Mouse (Mus musculus) heart, adult 8-10 months (tissue): ENCODE measurements around the gene Hnrnph1. TPM values are rescaled to one million over a fixed set of nuclear protein-coding genes. Genes with fewer than 3 reads are reported as not detected.

Experiments used
- DNase-seq: peaks from one replicate; pipeline ENCODE4 v3.0.0; 2022; ENCODE audit warnings: low spot score
- microRNA-seq: library from miRNA; unstranded; fragments of <30 nt; microRNA quantifications from one replicate; pipeline ENCODE4 v1.2.0, GENCODE M21; 2022
- total RNA-seq, 4 experiments: library from RNA; stranded (reverse); gene quantifications; 2 replicates each; pipeline ENCODE4 v1.2.4; 2022

Hnrnph1 gene
- total RNA-seq, 4 experiments from 2014 or later: 90.8 to 111 (median 97.3) TPM

DNA sequence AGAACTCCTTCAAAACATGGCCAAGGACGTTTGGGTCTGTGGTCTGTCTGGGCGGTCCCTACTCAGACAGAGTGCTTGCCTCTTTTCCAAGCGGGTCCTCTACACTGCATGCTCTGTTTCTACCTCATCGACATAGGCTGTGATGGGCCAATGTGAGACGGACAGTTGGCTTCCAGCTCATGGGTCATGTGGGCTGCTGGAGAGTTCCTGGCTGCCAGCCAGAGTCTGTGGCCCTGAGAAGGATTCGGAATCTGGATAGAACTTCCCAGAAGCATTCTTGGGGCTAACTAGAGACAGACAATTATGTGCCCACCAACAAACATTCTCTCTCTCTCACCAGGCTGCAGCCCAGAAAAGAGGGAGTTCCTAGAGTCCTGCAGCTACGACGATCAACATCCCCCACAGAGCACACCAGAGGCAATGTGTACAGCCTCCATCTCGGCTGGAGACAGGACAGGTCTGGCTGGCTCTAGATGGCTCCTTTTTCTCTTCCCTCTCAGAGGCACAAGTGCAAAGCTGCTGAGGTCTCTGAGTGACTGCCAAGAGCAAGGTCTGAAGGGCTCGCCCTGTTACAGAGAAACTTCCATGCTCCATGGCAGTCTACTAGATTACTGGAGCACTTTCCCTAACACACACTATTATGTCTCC lies 26.7 kb downstream of the Hnrnph1 start:
- no peak for DNase-seq

DNA sequence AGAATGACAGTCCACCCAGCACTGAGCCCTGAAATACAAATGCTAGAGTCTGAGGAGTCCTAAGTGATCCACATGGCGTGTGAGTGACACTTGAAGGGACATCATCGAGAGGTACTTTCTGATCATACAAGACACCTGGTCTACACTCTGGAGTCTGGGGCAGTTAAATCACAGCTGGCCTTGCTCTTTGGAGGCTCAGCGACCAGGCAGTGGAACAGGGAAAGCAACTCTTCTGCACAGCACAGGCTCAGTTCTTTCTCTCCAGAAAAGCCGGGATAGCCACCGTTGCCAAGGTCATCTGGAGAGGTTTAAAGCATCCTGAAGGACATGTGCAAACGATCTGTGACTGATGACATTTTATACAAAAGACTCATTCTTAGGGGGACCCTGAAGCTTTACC lies 30.4 kb downstream of the Hnrnph1 start:
- DNase-seq: no peak

DNA sequence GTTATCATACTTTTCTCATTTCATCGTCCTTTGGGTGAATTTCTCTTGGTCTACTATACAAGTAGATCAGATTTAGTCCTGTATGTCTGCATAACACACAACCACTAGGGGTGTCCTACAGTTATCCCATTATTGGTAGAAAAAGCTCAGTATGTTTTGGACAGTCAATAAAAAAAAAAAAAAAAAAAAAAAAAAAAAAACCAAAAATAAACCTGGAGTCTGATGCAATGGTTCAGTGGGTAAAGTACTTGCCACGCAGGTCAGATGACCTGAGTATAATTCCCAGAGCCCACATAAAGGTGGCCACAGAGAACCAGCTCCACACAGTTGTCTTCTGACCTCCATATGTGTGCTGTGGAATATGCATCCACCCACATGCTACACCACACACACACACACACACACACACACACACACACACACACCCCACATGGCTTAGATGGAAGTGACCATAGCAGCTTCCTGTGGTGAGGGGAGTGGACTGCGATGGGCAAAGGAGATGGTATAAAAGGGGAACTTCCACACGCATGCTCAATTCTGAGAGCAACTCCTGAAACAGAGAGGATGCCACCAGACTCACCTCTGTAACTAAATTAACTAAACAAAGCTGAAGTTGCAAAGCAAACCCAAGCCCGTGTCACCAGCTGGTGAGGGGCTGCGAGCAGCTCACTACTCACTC lies 38.9 kb downstream of the Hnrnph1 start:
- no peak for DNase-seq

DNA sequence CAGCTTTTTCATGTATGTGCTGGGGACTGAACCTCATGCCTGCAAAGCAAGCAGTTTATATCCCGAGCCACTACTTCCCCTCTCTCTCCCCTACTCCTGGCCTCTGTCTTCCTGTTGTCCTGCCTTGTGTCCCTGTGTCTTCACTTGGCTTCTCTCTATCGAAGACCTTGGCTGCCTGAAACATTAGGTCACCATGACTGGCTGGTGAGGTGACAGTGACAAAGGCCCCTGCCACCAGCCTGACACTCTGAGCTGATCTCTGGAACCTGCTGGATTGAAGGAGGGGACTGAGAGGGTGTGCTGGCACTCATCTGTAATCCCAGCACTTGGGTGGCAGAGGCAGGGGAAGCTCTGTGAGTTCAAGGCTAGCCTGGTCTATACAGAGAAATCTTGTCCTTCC lies 41.1 kb downstream of the Hnrnph1 start:
- DNase-seq: no peak

DNA sequence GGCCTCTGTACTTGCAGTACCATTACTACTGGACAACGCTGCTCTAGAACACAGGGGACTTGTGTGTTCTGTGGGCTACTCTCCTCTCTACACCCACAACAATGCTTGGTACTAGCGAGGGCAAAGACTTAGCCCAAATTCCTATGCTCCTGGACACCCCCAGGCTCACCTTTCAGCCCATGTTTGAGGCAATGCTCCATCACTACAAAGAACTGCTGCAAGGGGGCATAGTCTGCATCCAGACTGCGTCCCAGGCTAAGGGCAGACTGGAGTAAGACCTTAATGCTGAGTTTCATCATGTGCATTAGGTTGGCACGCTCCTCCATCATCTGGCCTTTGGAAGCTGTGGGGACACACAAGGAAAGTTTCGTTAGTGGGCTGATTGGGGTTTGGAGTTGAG lies 44.7 kb downstream of the Hnrnph1 start:
- DNase-seq: no peak

DNA sequence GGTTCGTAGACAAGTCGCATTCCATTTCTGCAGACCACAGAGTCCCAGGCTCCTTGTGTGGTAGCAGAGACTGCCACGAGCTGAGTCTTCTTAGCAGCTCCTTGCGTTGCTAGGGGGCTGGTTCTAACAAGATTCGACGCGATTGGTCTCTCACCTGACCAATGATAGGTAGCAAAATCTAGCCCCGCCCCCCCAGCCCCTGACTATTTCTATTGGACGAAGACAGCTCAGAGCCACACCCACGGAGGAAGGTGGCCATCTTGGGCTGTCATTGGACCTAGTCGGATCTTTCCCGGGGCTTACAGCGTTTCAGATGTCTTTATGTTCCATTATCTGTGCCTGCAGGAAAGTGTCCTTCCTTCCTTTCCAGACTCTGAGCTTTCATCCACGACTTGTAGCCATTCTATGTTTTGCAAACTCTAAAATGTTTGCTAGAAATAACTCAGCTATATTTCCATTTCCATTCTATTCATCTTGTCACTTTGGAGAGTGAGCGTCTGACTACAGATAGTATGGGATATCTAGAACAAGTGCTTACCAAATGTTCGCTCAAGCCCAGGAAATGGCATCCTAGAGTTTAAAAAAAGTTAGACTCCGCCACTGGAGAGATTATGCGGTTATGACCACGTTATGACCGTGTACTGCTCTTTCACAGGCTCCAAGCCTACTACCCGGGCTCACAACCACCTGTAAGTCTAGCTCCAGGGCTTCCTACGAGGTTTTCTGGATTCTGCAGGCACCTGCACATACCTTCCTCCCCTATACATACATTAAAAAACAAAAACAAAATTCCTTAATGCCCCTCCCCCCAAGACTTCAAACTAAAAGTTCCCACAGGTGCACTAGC lies 45.4 kb downstream of the Hnrnph1 start:
- no peak for DNase-seq

DNA sequence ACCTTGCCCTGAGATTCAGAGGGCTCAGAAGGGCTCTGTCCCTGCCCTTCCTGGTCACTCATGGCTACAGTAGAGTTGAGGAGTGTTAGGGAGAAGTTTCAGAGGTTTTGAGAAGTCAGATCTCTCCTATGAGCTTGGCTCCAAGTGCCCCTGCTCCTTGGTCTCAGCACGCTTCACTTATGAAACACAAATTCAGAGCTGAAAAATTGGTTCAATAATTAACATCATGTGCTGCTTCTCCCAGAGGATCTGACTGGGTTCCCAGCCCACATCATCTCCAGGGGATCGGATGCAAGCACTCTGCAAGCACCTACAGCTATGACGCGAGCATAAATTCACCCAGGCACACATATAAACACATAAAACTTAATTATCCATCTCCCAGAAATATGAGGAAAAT lies 49.3 kb downstream of the Hnrnph1 start:
- DNase-seq: no peak

DNA sequence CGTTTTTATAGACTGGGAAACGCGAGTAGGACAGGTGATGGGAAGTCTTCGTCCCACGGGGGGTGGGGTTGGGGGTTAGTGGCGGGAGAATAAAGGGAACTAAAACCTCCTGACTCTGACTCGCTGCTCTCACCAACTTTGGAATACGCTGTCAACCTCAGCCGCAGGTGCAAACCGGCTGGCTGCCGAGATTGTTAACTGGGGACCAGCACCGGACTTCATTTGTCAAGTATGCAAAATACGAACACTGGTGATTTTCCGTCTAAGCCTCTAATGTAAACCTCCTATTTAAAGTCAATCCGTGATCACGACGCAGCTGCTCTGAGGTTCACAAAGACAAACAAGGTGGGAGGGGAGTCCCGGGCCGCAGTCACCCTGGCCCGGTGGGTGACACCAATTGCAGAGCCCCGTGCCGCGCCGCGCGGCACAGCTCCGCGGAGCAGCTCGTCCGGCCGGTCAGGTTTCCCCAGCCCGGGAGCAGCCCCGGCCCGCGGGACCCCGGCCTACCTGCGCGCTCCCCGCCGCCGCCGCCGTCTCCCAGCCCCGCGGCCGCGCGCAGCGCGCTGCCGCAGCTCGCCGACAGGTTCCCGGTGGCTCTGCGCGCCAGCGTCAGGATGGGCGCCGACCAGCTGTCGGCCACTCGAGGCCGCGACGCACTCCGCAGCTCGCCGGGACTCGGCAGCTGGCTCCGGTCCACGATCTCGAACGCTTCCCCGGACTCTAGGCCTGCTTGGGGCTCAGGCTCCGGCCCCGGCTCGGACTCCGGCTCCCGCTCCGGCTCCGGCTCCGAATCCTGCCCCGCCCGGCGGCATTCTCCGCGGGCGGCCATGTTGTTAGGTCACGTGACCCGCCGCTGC lies 53.7 kb downstream of the Hnrnph1 start, which contains the start of gene Rufy1:
Gene Rufy1 (minus strand): TSS at position 849 of the 857 bp plus-strand sequence.
- DNase-seq: peak; percentile 80

DNA sequence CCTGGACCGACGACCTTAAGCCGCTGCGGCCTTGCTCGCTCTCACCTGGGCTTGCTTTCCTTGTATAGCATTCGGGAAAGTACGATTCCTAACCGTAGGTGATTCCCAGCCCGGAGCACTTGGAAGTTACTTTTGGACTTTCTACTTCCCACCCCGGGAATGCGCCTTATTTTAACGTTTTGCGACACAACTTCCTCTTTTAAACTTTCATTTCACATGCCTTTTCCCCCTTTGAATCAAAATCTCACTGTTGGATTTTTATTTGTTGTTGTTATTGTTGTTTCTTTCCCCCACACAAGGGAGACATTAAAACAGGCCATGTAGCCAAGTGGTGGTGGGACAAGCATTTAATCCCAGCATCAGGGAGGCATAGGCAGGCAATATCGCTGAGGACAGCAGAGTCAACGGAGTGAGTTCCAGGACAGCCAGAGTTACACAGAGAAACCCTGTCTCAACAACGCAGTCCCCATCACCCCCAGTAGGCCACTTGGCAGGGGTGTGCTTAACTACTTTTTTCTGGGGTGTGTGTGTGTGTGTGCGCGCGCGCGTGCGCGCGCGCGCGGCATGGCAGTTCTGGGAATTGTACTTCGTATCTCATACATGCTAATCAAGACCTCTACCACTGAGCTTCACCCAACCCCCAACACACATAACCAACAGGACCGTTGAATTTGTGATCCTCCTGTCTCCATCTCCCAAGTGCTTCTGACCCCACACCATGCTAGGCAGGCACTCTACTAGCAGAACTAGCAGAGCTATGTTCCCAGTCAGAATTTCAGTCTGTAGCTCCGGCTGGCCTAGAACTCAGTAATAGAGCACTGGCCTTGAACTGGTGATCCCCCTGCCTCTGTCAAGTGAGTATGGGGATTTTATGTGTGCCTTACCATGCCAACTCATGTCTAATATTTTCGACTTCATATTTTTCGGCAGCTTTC lies 54.6 kb downstream of the Hnrnph1 start:
- DNase-seq: peak; percentile 36

DNA sequence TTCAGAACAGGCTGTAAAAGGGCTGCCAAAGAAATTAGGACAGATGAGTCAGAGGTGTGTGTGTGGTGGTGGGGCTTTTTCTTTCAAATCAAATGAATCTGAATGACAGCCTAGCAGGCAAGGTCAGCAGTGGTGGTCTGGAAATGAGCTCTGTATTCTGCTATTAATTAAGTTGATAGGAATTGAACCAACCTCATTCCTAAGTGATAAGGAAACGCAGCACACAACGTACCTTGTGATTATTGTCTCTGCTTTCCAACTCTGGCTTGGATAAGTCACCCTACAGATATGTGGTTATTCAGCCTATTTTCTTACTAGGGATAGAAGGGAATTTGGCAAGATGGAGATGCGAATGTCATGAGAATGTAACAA lies 55.3 kb downstream of the Hnrnph1 start:
- no peak for DNase-seq

DNA sequence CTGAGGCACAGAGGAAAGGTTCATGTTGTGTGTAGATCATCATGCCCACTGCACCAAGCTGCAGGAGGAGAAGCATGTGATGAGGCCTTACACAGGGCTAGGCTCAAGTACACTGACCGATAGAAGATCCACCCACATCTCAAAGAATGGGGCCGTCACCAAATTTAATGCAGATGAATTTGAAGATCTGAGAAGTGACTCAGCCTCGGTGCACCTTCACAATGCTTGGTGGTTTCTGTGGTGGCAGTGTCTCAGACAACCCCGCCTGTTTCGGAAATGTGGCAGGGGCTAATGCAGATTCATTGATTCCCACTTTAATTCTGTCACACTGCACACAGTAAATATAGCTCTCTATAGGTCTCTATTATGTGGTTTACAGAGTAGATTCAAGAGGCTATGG lies 56.1 kb downstream of the Hnrnph1 start:
- no peak for DNase-seq

Small RNA genes lying within 50 kb of the gene (microRNA-seq; reads per million reads assigned to microRNA genes)
- not detected for gene Mir804

Other genes with a start within 250 kb of the Hnrnph1 start
- 10 to 100 TPM; 45.9 to 47.4 (median 46.5) TPM for gene Tbc1d9b, start 245.6 kb upstream of the Hnrnph1 start, total RNA-seq
- 1 to 10 TPM; 1.6 to 3.5 (median 2.7) TPM for gene Mrnip, start 202.5 kb upstream of the Hnrnph1 start, total RNA-seq
- 100 to 1,000 TPM; 431 to 551 (median 475) TPM for gene Sqstm1, start 166.2 kb upstream of the Hnrnph1 start, total RNA-seq
- gene Mgat4b, start 166.1 kb upstream of the Hnrnph1 start, total RNA-seq: 10 to 100 TPM; 68.4 to 90.0 (median 76.3) TPM
- 10 to 100 TPM in 1 of 4 experiments, 1 to 10 TPM in 3; 4.7 to 11.8 (median 6.6) TPM for gene Ltc4s, start 138.4 kb upstream of the Hnrnph1 start, total RNA-seq
- 10 to 100 TPM in 1 of 4 experiments, 1 to 10 TPM in 3; 9.0 to 11.0 (median 9.4) TPM for gene Maml1, start 84.7 kb upstream of the Hnrnph1 start, total RNA-seq
- 100 to 1,000 TPM; 331 to 378 (median 360) TPM for gene Canx, start 51.3 kb upstream of the Hnrnph1 start, total RNA-seq
- not detected for gene Cby3, start 22.5 kb upstream of the Hnrnph1 start, total RNA-seq
- gene Rufy1, start 54.1 kb downstream of the Hnrnph1 start, total RNA-seq: 10 to 100 TPM; 27.5 to 34.9 (median 30.2) TPM
- gene Adamts2, start 225.1 kb downstream of the Hnrnph1 start, total RNA-seq: 1 to 10 TPM; 6.1 to 7.1 (median 6.8) TPM